Mouse (Mus musculus): ENCODE results near the gene Omd.

- TF ChIP-seq EP300 (IDR thresholded peaks at IDR 0.05; ENCODE audit: insufficient read depth, low read depth, low read length) = no peak
- no peak for TF ChIP-seq CTCF (IDR thresholded peaks at IDR 0.05)
Measured at GRCm38 (mm10) chr13:49623216-49623615, 41.0 kb downstream of the Omd start.
